Mouse (Mus musculus) CH12.LX (cell line): ENCODE measurements around the gene Olfr1290. TPM values are rescaled to one million over a fixed set of nuclear protein-coding genes. Genes with fewer than 3 reads are reported as not detected.

Experiments used
- DNase-seq: peaks from one replicate; pipeline ENCODE4 v3.0.0-alpha.2; 2013; ENCODE audit errors: extremely low read depth
- H3K27ac ChIP-seq: 2 replicates; pipeline ENCODE4 v1.5.1; 2012; ENCODE audit warnings: low read depth, mild to moderate bottlenecking, control low read depth, moderate library complexity; ENCODE audit not compliant: insufficient read depth
- H3K27me3 ChIP-seq: replicated peaks from 2 replicates; pipeline ENCODE3; 2012; ENCODE audit warnings: inconsistent platforms
- H3K36me3 ChIP-seq, 2 experiments: replicated peaks in 1 of 2; 2 replicates each; pipeline versions ENCODE3 to v1.6.1; 2012; ENCODE audit warnings: inconsistent platforms in 1 of 2, low read length in 1 of 2, mild to moderate bottlenecking in 1 of 2, mixed read lengths in 1 of 2, moderate library complexity in 1 of 2; ENCODE audit not compliant: control insufficient read depth in 1 of 2, insufficient read depth in 1 of 2
- H3K4me1 ChIP-seq, 2 experiments: 2 replicates each; pipeline ENCODE4 v1.6.1; 2012; ENCODE audit warnings: inconsistent platforms in 1 of 2, moderate library complexity in 1 of 2; ENCODE audit not compliant: insufficient read depth in 2 of 2, control insufficient read depth in 1 of 2
- H3K4me2 ChIP-seq: 2 replicates; pipeline ENCODE4 v1.6.1; 2012; ENCODE audit warnings: low read depth, mild to moderate bottlenecking, control low read depth; ENCODE audit not compliant: poor library complexity, insufficient read depth, severe bottlenecking
- H3K4me3 ChIP-seq, 3 experiments: fragments of 150-350 bp in 1 of 3; sonication (generic) in 1 of 3; replicated peaks in 1 of 3; 2 replicates each; pipeline versions ENCODE3 to v1.5.1; 2011 to 2012; ENCODE audit warnings: low read depth in 2 of 3, low read length in 2 of 3, mild to moderate bottlenecking in 2 of 3, moderate library complexity in 2 of 3, control low read depth in 1 of 3, improper control_type of control experiment in 1 of 3, inconsistent platforms in 1 of 3, mixed read lengths in 1 of 3; ENCODE audit not compliant: poor library complexity in 1 of 3
- H3K79me2 ChIP-seq: replicated peaks from 2 replicates; pipeline ENCODE4 v1.6.1; 2012; ENCODE audit warnings: mild to moderate bottlenecking, moderate library complexity; ENCODE audit not compliant: control insufficient read depth, poor library complexity, insufficient read depth, severe bottlenecking; ENCODE audit errors: extremely low read depth
- H3K9ac ChIP-seq: 2 replicates; pipeline ENCODE4 v1.6.1; 2012; ENCODE audit warnings: low read depth, mild to moderate bottlenecking, control low read depth, moderate library complexity; ENCODE audit not compliant: insufficient read depth
- H3K9me3 ChIP-seq: replicated peaks from 2 replicates; pipeline ENCODE3; 2012; ENCODE audit warnings: low read length, inconsistent platforms, mixed read lengths
- CHD1 ChIP-seq: IDR thresholded peaks from 2 replicates; pipeline ENCODE4 v1.6.1; 2012; ENCODE audit warnings: low read depth, low read length, improper control_type of control experiment, inconsistent platforms
- CTCF ChIP-seq, 2 experiments: IDR thresholded peaks in 1 of 2; conservative IDR thresholded peaks in 1 of 2; 2 replicates each; pipeline ENCODE4 v1.5.1; 2011 to 2012; ENCODE audit warnings: low read depth in 2 of 2, low read length in 2 of 2, improper control_type of control experiment in 1 of 2, inconsistent platforms in 1 of 2, mild to moderate bottlenecking in 1 of 2, moderate library complexity in 1 of 2
- ELF1 ChIP-seq: IDR thresholded peaks from 2 replicates; pipeline ENCODE4 v1.6.1; 2014; ENCODE audit warnings: low read depth, mild to moderate bottlenecking, inconsistent platforms, low read length, improper control_type of control experiment
- EP300 ChIP-seq: IDR thresholded peaks from 2 replicates; pipeline ENCODE4 v1.6.1; 2011; ENCODE audit warnings: low read length, improper control_type of control experiment
- ETS1 ChIP-seq: conservative IDR thresholded peaks from 2 replicates; pipeline ENCODE4 v1.6.1; 2012; ENCODE audit warnings: low read depth, mild to moderate bottlenecking, inconsistent platforms, low read length, improper control_type of control experiment, moderate library complexity
- GABPA ChIP-seq: IDR thresholded peaks from 2 replicates; pipeline ENCODE4 v1.6.1; 2012; ENCODE audit warnings: low read depth, low read length, improper control_type of control experiment, inconsistent platforms; ENCODE audit not compliant: insufficient replicate concordance
- IRF4 ChIP-seq: IDR thresholded peaks from 2 replicates; pipeline ENCODE4 v1.6.1; 2014; ENCODE audit warnings: low read depth, mild to moderate bottlenecking, inconsistent platforms, low read length, improper control_type of control experiment
- MYC ChIP-seq: IDR thresholded peaks from 2 replicates; pipeline ENCODE4 v1.6.1; 2011; ENCODE audit warnings: low read depth, mild to moderate bottlenecking, improper control_type of control experiment, low read length
- NRF1 ChIP-seq: IDR thresholded peaks from 2 replicates; pipeline ENCODE4 v1.6.1; 2014; ENCODE audit warnings: low read depth, mild to moderate bottlenecking, inconsistent platforms, low read length, improper control_type of control experiment, moderate library complexity
- POLR2AphosphoS2 ChIP-seq: IDR thresholded peaks from 2 replicates; pipeline ENCODE4 v1.6.1; 2011; ENCODE audit warnings: low read depth, low read length, improper control_type of control experiment
- RCOR1 ChIP-seq: conservative IDR thresholded peaks from 2 replicates; pipeline ENCODE4 v1.6.1; 2012; ENCODE audit warnings: low read depth, mild to moderate bottlenecking, inconsistent platforms, low read length, improper control_type of control experiment
- SIN3A ChIP-seq: IDR thresholded peaks from 2 replicates; pipeline ENCODE4 v1.6.1; 2012; ENCODE audit warnings: low read length, improper control_type of control experiment, inconsistent platforms
- SMC3 ChIP-seq: IDR thresholded peaks from 2 replicates; pipeline ENCODE4 v1.6.1; 2011; ENCODE audit warnings: low read depth, low read length, improper control_type of control experiment
- TBP ChIP-seq: conservative IDR thresholded peaks from 2 replicates; pipeline ENCODE4 v1.6.1; 2011; ENCODE audit warnings: low read depth, low read length, improper control_type of control experiment
- ZKSCAN1 ChIP-seq: IDR thresholded peaks from 2 replicates; pipeline ENCODE4 v1.6.1; 2012; ENCODE audit warnings: low read depth, inconsistent platforms, low read length, improper control_type of control experiment, borderline replicate concordance
- ZMIZ1 ChIP-seq: IDR thresholded peaks from 2 replicates; pipeline ENCODE4 v1.6.1; 2012; ENCODE audit warnings: low read depth, mild to moderate bottlenecking, inconsistent platforms, low read length, improper control_type of control experiment
- dilution Hi-C: fragments of 300-500 bp; cut with MboI; formaldehyde crosslinking; loops from 2 replicates; pipeline ENCODE4 v1.14.3; 2020; ENCODE audit warnings: low sequenced_read_pairs; ENCODE audit not compliant: extremely low pct_unique_long_range_greater_than_20kb, extremely low pct_ligation_motif_present
- in situ Hi-C: fragments of 300-500 bp; cut with MboI; formaldehyde crosslinking; loops from 3 replicates; pipeline ENCODE4 v1.14.3; 2019; ENCODE audit warnings: low sequenced_read_pairs, low pct_ligation_motif_present, low pct_unique_long_range_greater_than_20kb, mixed read lengths
- polyA plus RNA-seq: library from polyadenylated mRNA; unstranded; fragments of >175 nt; gene quantifications from 2 replicates; pipeline ENCODE4 v1.2.1, GENCODE M21; 2012; ENCODE audit warnings: low read depth; ENCODE audit not compliant: insufficient read length
- total RNA-seq, 2 experiments: library from RNA; depleted of rRNA; stranded (reverse); fragments of 300-350 nt in 1 of 2; fragments of >200 nt in 1 of 2; gene quantifications; 2 replicates each; pipeline ENCODE4 v1.2.3; 2012 to 2014

The Olfr1290 gene
- total RNA-seq (2012; rRNA removed) = not detected in 2 replicates
- not detected in 2 replicates for total RNA-seq (2014; rRNA removed)
- polyA plus RNA-seq = not detected in 2 replicates

DNA sequence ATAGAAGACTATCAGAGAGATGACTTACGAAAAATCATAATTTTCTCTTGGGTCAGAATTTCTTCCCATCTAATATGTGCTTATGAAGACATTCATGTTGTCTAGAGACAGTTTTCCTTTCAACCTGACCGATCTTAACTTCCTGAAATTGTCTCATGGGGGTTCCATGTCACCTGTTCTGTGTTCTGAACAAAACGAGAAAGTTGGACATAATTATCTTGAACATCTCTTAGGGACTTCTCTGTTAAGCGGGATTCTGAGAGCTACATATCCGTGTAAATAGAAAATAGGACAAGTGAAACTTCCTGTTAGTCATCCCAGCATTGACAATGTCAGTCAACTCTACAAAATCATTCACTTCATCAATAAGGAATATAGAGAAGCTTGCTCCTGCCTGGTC is at the start of gene Olfr1290:
Gene Olfr1290, minus strand, starts transcription at position 101 of the 400 bp plus-strand sequence.
- no peak for DNase-seq
- H3K36me3 ChIP-seq = no peaks in the 10 kb centered on the region
- dilution Hi-C loops = no loop called here
- H3K27me3 ChIP-seq = no peaks in the 10 kb centered on the region
- H3K4me2 ChIP-seq = no peak within 1 kb of the TSS
- TF ChIP-seq ETS1 = no peak
- no peak for TF ChIP-seq POLR2AphosphoS2
- no peak for TF ChIP-seq IRF4
- TF ChIP-seq SMC3 = no peak
- no peak for TF ChIP-seq ZMIZ1
- no peak for TF ChIP-seq TBP
- no peak for TF ChIP-seq GABPA
- TF ChIP-seq NRF1 = no peak
- TF ChIP-seq ZKSCAN1 = no peak
- no peak for TF ChIP-seq CHD1
- H3K79me2 ChIP-seq = no peaks in the 10 kb centered on the region
- H3K27ac ChIP-seq = no peak within 1 kb of the TSS
- no peaks in the 10 kb centered on the region for H3K4me1 ChIP-seq
- H3K9ac ChIP-seq = no peak within 1 kb of the TSS
- no peak within 1 kb of the TSS for H3K4me3 ChIP-seq
- H3K9me3 ChIP-seq = peaks cover 9% of the 10 kb centered on the region
- in situ Hi-C loops = no loop called here

GRCm38 (mm10) chr2:111540191-111540590 is 46.6 kb upstream of the Olfr1290 start, which contains the start of gene Olfr1294:
TSS of gene Olfr1294 (minus strand) at chr2:111540291.
- Histone ChIP-seq H3K27me3 (no peaks in the 10 kb centered on the region), H3K36me3 (no peaks in the 10 kb centered on the region), H3K79me2 (no peaks in the 10 kb centered on the region), H3K4me3 (no peak within 1 kb of the TSS), H3K4me1 (no peaks in the 10 kb centered on the region), H3K4me2 (no peak within 1 kb of the TSS), H3K27ac (no peak within 1 kb of the TSS), H3K9ac (no peak within 1 kb of the TSS), H3K9me3 (peaks cover 20% of the 10 kb centered on the region)
- in situ Hi-C loops (no loop called here), dilution Hi-C loops (no loop called here)
- TF ChIP-seq CHD1 (no peak), ELF1 (no peak), RCOR1 (no peak), CTCF (conservative IDR thresholded peaks at IDR 0.05 in 1 of 2, IDR thresholded peaks at IDR 0.05 in 1 of 2; ENCODE audit: low read depth in 2 of 2, low read length in 2 of 2) (no peak), EP300 (no peak), SIN3A (no peak), MYC (no peak)
- DNase-seq = no peak
